Mouse (Mus musculus) heart, embryonic 11.5 days (tissue): ENCODE measurements around the gene Gata3. TPM values are rescaled to one million over a fixed set of nuclear protein-coding genes. Genes with fewer than 3 reads are reported as not detected.
A peak's percentile ranks its signal among the peaks of the same experiment; 100 is the strongest.

Source experiments
- ATAC-seq: fragments of 200-750 bp; cut with Nextera tagmentation; replicated peaks from 2 replicates; pipeline ENCODE4 v1.8.0; 2017; ENCODE audit warnings: moderate library complexity; ENCODE audit not compliant: insufficient number of reproducible peaks, low FRiP score, low TSS enrichment
- H3K27ac ChIP-seq: fragments of 300-500 bp; sonication (generic); 2 replicates; pipeline ENCODE4 v1.5.1; 2014; ENCODE audit warnings: mild to moderate bottlenecking, low read depth, low read length
- H3K27me3 ChIP-seq: fragments of 300-500 bp; sonication (generic); 2 replicates; pipeline ENCODE4 v1.6.1; 2014; ENCODE audit warnings: mild to moderate bottlenecking, low read length, mixed read lengths; ENCODE audit not compliant: control insufficient read depth, insufficient read depth
- H3K36me3 ChIP-seq: fragments of 300-500 bp; sonication (generic); 2 replicates; pipeline ENCODE4 v1.6.1; 2014; ENCODE audit warnings: mild to moderate bottlenecking, low read length, moderate library complexity, mixed read lengths; ENCODE audit not compliant: control insufficient read depth, insufficient read depth
- H3K4me1 ChIP-seq: fragments of 300-500 bp; sonication (generic); 2 replicates; pipeline ENCODE4 v1.6.1; 2014; ENCODE audit warnings: low read length; ENCODE audit not compliant: control insufficient read depth, insufficient read depth
- H3K4me2 ChIP-seq: fragments of 300-500 bp; sonication (generic); 2 replicates; pipeline ENCODE4 v1.6.1; 2014; ENCODE audit warnings: mild to moderate bottlenecking, moderate library complexity
- H3K4me3 ChIP-seq: fragments of 300-500 bp; sonication (generic); 2 replicates; pipeline ENCODE4 v1.5.1; 2014; ENCODE audit warnings: low read depth, low read length
- H3K9ac ChIP-seq: fragments of 300-500 bp; sonication (generic); 2 replicates; pipeline ENCODE4 v1.6.1; 2014; ENCODE audit warnings: mild to moderate bottlenecking, low read depth, low read length, moderate library complexity
- H3K9me3 ChIP-seq: fragments of 300-500 bp; sonication (generic); replicated peaks from 2 replicates; pipeline ENCODE4 v1.6.1; 2016; ENCODE audit warnings: low read length; ENCODE audit not compliant: control insufficient read depth
- WGBS: fragments of 180-500 bp; shearing (Covaris S2); extraction: QIAGEN DNeasy Blood & Tissue Kit; methylation state at CpG from one replicate; pipeline ENCODE4 v1.1.7; 2014; ENCODE audit not compliant: insufficient replicate concordance; 5-methylcytosine and 5-hydroxymethylcytosine counted together
- polyA plus RNA-seq: library from polyadenylated mRNA; unstranded; fragments of >200 nt; fragmentation: Nextera tagmentation; extraction: Ambion mirVana; gene quantifications from 2 replicates; pipeline ENCODE4 v1.2.1, GENCODE M21; 2014

Gata3 gene
- polyA plus RNA-seq, 1 experiment from 2014 or later, result 9.8 TPM

DNA sequence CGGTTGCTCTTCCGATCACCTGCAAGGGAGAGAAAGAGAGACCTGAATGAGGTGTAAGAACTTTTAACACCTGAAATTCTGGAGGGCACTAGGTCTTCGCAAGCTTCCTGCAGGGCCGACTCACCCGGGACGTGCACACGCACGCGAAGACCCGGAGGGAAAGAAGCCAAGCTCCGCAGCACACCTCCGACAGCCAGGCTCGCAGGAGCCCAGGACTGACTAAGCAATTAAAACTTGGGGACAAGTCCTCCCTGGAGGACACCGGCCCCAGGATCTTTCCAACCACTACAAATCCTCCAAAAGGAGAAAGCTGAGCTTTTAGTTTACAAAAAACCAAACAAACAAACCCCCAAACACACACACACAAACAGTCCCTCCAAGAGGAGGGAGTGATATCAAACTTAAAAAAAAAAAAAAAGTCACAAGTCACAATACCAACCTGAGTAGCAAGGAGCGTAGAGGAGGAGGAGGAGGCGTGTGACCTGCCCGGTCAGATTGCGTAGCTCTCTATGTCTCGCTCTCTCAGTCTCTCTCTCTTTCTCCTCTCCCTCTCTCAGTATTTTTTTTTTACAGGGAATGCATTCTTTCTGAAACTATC is 11.8 kb downstream of the Gata3 start:
- peak overlapping the region; percentile 90 for H3K4me2 ChIP-seq
- H3K9ac ChIP-seq, result peak overlapping the region; percentile 49; the same call in 1 of the 2 replicates
- H3K36me3 ChIP-seq, result no peaks in the 10 kb centered on the region
- H3K4me3 ChIP-seq, result peak overlapping the region; percentile 59
- under 1% methylated on average over 19 of the region's 19 CpGs for WGBS
- H3K4me1 ChIP-seq, result peaks cover 15% of the 10 kb centered on the region
- H3K27ac ChIP-seq, result peak overlapping the region; percentile 67
- peaks cover 57% of the 10 kb centered on the region for H3K27me3 ChIP-seq
- no peaks in the 10 kb centered on the region for H3K9me3 ChIP-seq
- ATAC-seq, result no peak

DNA sequence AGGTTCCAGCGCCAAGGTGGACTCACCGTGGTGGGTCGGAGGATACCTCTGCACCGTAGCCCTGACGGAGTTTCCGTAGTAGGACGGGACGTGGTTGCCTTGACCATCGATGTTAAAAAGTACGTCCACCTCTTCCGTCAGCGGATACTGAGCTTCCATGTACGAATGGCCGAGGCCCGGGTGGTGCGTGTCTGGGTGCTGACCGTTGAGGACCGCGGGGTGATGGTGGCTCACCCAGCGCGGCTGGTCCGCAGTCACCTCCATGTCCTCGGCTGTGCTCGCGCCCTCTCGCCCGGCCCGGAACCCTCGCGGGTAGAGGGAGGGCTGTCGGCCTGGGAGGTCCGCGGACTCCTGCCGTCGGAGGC is 12.5 kb downstream of the Gata3 start:
- H3K4me3 ChIP-seq, result peak overlapping the region; percentile 59
- H3K27ac ChIP-seq, result peak overlapping the region; percentile 67
- no peak for ATAC-seq
- no peaks in the 10 kb centered on the region for H3K36me3 ChIP-seq
- peaks cover 60% of the 10 kb centered on the region for H3K27me3 ChIP-seq
- H3K4me2 ChIP-seq, result peak overlapping the region; percentile 90
- peak overlapping the region; percentile 69 for H3K9ac ChIP-seq
- 0% methylated on average over 35 of the region's 35 CpGs for WGBS
- no peaks in the 10 kb centered on the region for H3K9me3 ChIP-seq
- H3K4me1 ChIP-seq, result peaks cover 23% of the 10 kb centered on the region

DNA sequence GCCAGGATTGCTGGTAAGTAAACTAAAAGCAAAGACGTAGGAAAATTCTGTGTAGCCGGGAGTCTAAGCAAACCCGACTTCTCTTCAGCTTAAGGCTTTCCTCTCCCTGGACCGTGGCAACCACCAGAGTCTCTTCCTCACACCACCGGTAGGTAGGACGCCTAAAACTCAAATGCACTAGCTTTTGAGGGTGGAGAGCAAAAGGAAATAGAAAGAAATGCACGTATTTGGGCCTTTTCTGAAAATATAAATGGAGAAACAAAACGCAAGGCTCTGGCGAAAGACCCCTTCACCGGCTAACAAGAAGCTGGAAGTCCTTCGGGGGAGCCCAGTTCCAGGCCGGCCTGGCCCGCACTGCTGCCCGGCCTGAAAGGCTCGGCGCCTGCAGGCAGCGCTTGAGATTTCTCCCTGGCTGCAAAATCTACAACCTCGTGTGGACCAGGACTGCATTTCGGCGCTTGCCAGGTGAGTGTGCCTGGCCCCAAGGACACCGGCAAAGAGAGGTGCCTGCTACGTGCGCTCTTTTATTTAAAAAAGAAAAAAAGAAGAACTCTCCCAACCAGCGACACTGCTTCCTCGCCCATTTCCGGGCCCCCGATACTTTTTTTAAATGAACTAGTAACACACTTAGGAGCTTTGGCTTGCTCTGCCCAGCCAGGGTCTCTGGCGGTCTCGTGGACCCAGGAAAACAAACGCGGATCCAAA is 13.1 kb downstream of the Gata3 start:
- 1% methylated on average over 31 of the region's 31 CpGs for WGBS
- ATAC-seq, result no peak
- peaks cover 58% of the 10 kb centered on the region for H3K27me3 ChIP-seq
- H3K9ac ChIP-seq, result peak overlapping the region; percentile 69
- H3K4me2 ChIP-seq, result peak overlapping the region; percentile 90
- H3K4me1 ChIP-seq, result peaks cover 24% of the 10 kb centered on the region
- peak overlapping the region; percentile 67 for H3K27ac ChIP-seq
- no peaks in the 10 kb centered on the region for H3K36me3 ChIP-seq
- H3K9me3 ChIP-seq, result no peaks in the 10 kb centered on the region
- H3K4me3 ChIP-seq, result peak overlapping the region; percentile 59

DNA sequence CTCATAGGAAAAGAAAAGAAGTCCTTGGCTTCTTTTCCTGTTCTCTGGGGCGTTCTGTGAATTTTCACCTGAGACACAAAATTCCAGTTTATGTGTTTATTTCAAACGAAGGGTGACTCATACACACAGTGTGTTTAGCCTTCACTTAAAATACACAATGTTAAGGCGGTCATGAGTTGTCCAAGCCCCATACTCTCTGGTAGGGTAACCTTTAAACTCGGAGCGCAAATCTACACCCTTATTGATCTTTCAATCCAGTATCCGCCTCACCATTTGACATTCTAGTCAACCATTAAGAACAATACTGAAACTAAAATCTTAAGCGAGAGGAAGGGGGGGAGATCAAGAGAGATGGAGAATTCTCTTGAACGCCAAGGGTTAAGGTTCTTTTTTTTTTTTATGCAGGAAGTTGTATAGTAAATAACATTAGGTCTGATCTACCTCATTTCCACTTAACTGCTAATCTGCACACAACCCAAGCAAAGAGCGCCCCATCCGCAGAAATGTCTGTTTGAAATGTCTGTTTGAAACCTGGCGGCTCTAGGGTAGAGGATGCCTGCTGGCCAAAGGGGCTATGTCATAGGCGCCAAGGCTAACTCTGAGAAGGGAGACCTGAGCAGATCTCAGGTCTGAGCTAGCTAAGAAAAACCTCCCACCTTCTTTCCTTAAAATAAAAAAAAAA is 14.0 kb downstream of the Gata3 start:
- H3K4me1 ChIP-seq, result peaks cover 22% of the 10 kb centered on the region

DNA sequence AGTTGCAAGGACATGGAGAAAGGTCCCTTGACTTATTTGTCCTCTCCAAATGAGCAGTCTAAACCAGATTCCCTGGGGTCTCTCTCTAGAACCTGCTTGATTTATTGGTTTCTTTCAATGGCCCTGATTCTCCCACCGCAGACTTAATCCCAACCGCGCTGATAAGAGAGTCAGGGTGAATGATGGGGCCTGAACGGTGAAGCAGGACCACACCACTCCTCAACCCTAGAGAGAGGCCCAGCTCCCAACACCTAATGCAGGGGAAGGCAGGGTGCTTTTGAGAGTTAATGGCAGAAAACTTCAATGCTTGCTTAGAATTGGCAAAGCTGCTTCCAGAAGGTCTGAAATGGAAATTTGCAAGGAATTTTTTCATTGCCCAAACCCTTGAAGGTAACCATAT is 14.6 kb downstream of the Gata3 start:
- Histone ChIP-seq H3K9me3 (no peaks in the 10 kb centered on the region), H3K4me2 (peak overlapping the region; percentile 90), H3K27me3 (peaks cover 48% of the 10 kb centered on the region), H3K4me1 (peaks cover 19% of the 10 kb centered on the region), H3K9ac (peak overlapping the region; percentile 30), H3K27ac (no peak overlapping the region), H3K4me3 (peak overlapping the region; percentile 59), H3K36me3 (no peaks in the 10 kb centered on the region)
- ATAC-seq, result no peak
- 6% methylated on average over 4 of the region's 4 CpGs for WGBS

More for the DNA sequence above, 14.0 kb downstream of the Gata3 start:
- H3K4me3 ChIP-seq, result peak overlapping the region; percentile 59
- no peak overlapping the region; the same call in 1 of the 2 replicates for H3K27ac ChIP-seq
- H3K36me3 ChIP-seq, result no peaks in the 10 kb centered on the region
- H3K9ac ChIP-seq, result peak overlapping the region; percentile 69
- 18% methylated on average over 12 of the region's 12 CpGs for WGBS
- H3K4me2 ChIP-seq, result peak overlapping the region; percentile 90
- no peak for ATAC-seq
- H3K9me3 ChIP-seq, result no peaks in the 10 kb centered on the region
- H3K27me3 ChIP-seq, result peaks cover 52% of the 10 kb centered on the region

DNA sequence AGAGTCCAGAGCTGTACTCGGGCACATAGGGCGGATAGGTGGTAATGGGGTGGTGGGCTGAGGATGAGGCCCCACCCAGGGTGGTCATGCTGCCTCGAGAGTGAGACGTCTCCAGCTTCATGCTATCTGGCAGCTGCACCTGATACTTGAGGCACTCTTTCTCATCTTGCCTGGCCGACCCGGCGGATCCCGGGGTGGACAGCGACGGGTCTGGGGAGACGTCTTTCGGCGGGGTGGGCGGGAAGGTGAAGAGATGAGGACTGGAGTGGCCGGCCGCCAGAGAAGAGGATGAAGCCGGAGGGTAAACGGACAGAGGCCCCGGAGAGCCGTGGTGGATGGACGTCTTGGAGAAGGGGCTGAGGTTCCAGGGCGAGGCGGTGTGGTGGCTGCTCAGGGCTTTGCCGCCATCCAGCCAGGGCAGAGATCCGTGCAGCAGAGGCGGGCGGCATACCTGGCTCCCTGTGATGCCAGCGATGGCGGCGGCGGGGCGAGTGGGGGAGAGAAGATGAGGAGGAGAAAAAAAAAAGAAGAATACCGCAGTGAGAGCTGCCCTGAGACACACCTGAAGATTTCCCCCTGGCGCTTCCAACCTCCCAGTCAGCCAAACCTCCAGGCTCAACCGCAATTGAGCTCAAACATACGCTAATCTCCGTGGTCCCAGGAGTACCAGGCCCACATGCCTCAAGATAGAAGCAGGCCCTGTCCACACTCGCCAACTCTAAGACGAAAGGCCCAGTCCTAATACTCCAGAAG is 15.2 kb downstream of the Gata3 start:
- H3K27ac ChIP-seq, result no peak overlapping the region
- H3K27me3 ChIP-seq, result peaks cover 49% of the 10 kb centered on the region
- peak overlapping the region; percentile 50 for H3K9ac ChIP-seq
- no peak for ATAC-seq
- no peaks in the 10 kb centered on the region for H3K36me3 ChIP-seq
- WGBS, result 7% methylated on average over 39 of the region's 39 CpGs
- H3K9me3 ChIP-seq, result no peaks in the 10 kb centered on the region
- H3K4me3 ChIP-seq, result peak overlapping the region; percentile 59
- H3K4me1 ChIP-seq, result peaks cover 19% of the 10 kb centered on the region
- peak overlapping the region; percentile 90 for H3K4me2 ChIP-seq

DNA sequence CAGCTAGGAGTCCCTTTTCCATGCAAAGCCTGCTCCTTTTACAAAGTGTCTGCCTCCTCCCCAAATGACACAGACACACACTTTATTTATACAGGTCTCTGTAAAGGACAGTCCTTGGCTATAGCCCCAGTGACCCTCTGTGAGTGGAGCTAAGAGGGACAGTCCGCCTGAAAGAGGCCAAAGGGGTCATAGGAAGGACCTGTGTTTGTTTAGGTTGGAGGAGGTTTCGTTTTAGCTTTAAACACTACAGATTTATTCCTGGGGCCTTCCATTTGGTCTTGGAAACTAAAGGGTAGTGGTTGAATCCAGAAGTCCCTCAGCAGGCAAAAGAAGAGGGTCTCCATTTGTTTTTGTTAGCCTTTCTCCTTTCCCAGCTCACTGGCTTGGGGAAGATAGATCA is 16.1 kb downstream of the Gata3 start:
- Histone ChIP-seq H3K9me3 (no peaks in the 10 kb centered on the region), H3K9ac (no peak overlapping the region), H3K4me1 (peaks cover 20% of the 10 kb centered on the region), H3K27ac (no peak overlapping the region), H3K27me3 (peaks cover 49% of the 10 kb centered on the region), H3K4me3 (no peak overlapping the region), H3K4me2 (no peak overlapping the region), H3K36me3 (no peaks in the 10 kb centered on the region)
- WGBS, result 40% methylated on average over 2 of the region's 2 CpGs
- ATAC-seq, result no peak

DNA sequence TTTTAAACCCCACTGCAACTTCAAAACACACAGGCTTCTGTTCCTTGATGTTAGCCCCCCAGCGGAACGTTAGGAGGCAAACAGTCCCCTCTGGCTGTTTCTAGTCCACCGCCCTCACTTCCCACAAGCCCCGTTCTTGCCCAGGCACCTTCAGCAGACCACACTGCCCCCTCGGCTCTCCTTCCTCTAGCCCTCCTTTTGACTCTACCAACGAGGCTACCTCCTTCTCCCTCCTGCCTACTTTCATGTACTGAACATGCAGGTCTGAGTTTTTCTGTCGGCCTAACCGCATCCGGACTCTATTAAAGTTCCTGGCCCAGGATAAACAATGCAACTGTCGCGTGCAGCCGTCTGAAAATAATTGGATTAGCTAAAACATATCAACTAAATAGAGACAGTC is 17.2 kb downstream of the Gata3 start:
- no peak for ATAC-seq
- Histone ChIP-seq H3K4me3 (peak overlapping the region; percentile 13; the same call in 1 of the 2 replicates), H3K9ac (no peak overlapping the region), H3K27me3 (peaks cover 44% of the 10 kb centered on the region), H3K9me3 (no peaks in the 10 kb centered on the region), H3K4me1 (peaks cover 22% of the 10 kb centered on the region), H3K4me2 (peak overlapping the region; percentile 58), H3K27ac (no peak overlapping the region), H3K36me3 (no peaks in the 10 kb centered on the region)
- WGBS, result 8% methylated on average over 12 of the region's 12 CpGs
